Mouse (Mus musculus): Measurements from ENCODE around the gene Rsrc1.

DNA sequence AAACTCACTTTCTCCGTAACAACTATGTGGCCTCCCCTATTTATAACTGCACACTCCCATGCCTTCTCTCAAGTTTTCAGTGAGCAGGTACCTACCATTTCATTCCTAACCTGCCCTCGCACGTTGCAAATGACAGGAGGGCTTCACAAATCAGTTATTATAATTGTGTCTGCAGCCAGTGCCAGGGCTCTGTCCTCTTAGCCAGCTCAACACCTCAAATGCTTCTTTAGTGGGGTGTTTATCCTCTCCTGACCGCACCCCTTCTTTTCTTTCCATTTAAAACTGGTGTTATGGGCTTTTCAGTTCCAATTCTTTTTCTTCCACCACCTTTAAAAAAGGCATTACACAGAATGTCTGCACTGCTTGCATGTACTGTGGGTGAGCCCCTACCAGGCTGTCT is 391.0 kb downstream of the Rsrc1 start:
- TF ChIP-seq CTCF (IDR thresholded peaks at IDR 0.05; ENCODE audit: low read depth) (no peak), EP300 (IDR thresholded peaks at IDR 0.05; ENCODE audit: low read depth) (no peak)
